Mouse (Mus musculus): ENCODE measurements around the gene AC131692.1. TPM values are rescaled to one million over a fixed set of nuclear protein-coding genes. Genes with fewer than 3 reads are reported as not detected.

Gene AC131692.1
- polyA plus RNA-seq, 1 experiment from 2014 or later: 0.32 TPM

Other genes starting within 250 kb of the AC131692.1 start
- 18.5 and 20.2 TPM in 2 replicates for gene Frmd8, start 219.1 kb upstream of the AC131692.1 start, polyA plus RNA-seq (2015; fragmentation: Nextera tagmentation; extraction: Ambion mirVana)
- gene Slc25a45, start 216.6 kb upstream of the AC131692.1 start, polyA plus RNA-seq (2015; fragmentation: Nextera tagmentation; extraction: Ambion mirVana): 8.4 and 14.3 TPM in 2 replicates
- 4.8 and 5.1 TPM in 2 replicates for gene Tigd3, start 200.3 kb upstream of the AC131692.1 start, polyA plus RNA-seq (2015; fragmentation: Nextera tagmentation; extraction: Ambion mirVana)
- gene Dpf2, start 181.4 kb upstream of the AC131692.1 start, polyA plus RNA-seq (2015; fragmentation: Nextera tagmentation; extraction: Ambion mirVana): 55.3 and 62.4 TPM in 2 replicates
- 4.2 and 5.4 TPM in 2 replicates for gene Cdc42ep2, start 169.6 kb upstream of the AC131692.1 start, polyA plus RNA-seq (2015; fragmentation: Nextera tagmentation; extraction: Ambion mirVana)
- 61.9 and 69.5 TPM in 2 replicates for gene Pola2, start 130.2 kb upstream of the AC131692.1 start, polyA plus RNA-seq (2015; fragmentation: Nextera tagmentation; extraction: Ambion mirVana)
- 0.18 and 0.33 TPM in 2 replicates for gene Slc22a20, start 108.3 kb upstream of the AC131692.1 start, polyA plus RNA-seq (2015; fragmentation: Nextera tagmentation; extraction: Ambion mirVana)
- gene Capn1, start 78.5 kb upstream of the AC131692.1 start, polyA plus RNA-seq (2015; fragmentation: Nextera tagmentation; extraction: Ambion mirVana): 17.5 and 18.8 TPM in 2 replicates
- 13.7 and 15.3 TPM in 2 replicates for gene Syvn1, start 47.8 kb upstream of the AC131692.1 start, polyA plus RNA-seq (2015; fragmentation: Nextera tagmentation; extraction: Ambion mirVana)
- 41.2 and 44.7 TPM in 2 replicates for gene Mrpl49, start 36.6 kb upstream of the AC131692.1 start, polyA plus RNA-seq (2015; fragmentation: Nextera tagmentation; extraction: Ambion mirVana)
- gene Fau, start 36.6 kb upstream of the AC131692.1 start, polyA plus RNA-seq (2015; fragmentation: Nextera tagmentation; extraction: Ambion mirVana): 972 and 981 TPM in 2 replicates
- 24.3 and 28.5 TPM in 2 replicates for gene Znhit2, start 33.2 kb upstream of the AC131692.1 start, polyA plus RNA-seq (2015; fragmentation: Nextera tagmentation; extraction: Ambion mirVana)
- 3.8 and 3.9 TPM in 2 replicates for gene Tm7sf2, start 26.0 kb upstream of the AC131692.1 start, polyA plus RNA-seq (2015; fragmentation: Nextera tagmentation; extraction: Ambion mirVana)
- gene Vps51, start 17.2 kb upstream of the AC131692.1 start, polyA plus RNA-seq (2015; fragmentation: Nextera tagmentation; extraction: Ambion mirVana): 37.6 and 41.3 TPM in 2 replicates
- gene Tmem262, start 14.4 kb upstream of the AC131692.1 start, polyA plus RNA-seq (2015; fragmentation: Nextera tagmentation; extraction: Ambion mirVana): not detected in 2 replicates
- 0.28 and 0.61 TPM in 2 replicates for gene Gm28374, start 12.2 kb upstream of the AC131692.1 start, polyA plus RNA-seq (2015; fragmentation: Nextera tagmentation; extraction: Ambion mirVana)
- 30.3 and 32.0 TPM in 2 replicates for gene Zfpl1, start 9.5 kb upstream of the AC131692.1 start, polyA plus RNA-seq (2015; fragmentation: Nextera tagmentation; extraction: Ambion mirVana)
- gene Cdca5, start 9.4 kb upstream of the AC131692.1 start, polyA plus RNA-seq (2015; fragmentation: Nextera tagmentation; extraction: Ambion mirVana): 38.6 and 42.9 TPM in 2 replicates
- gene Naaladl1, start 11.4 kb downstream of the AC131692.1 start, polyA plus RNA-seq (2015; fragmentation: Nextera tagmentation; extraction: Ambion mirVana): 0.34 and 0.40 TPM in 2 replicates
- gene Sac3d1, start 24.2 kb downstream of the AC131692.1 start, polyA plus RNA-seq (2015; fragmentation: Nextera tagmentation; extraction: Ambion mirVana): 29.3 and 29.9 TPM in 2 replicates
- gene Snx15, start 33.9 kb downstream of the AC131692.1 start, polyA plus RNA-seq (2015; fragmentation: Nextera tagmentation; extraction: Ambion mirVana): 31.6 and 32.1 TPM in 2 replicates
- 0.96 and 1.0 TPM in 2 replicates for gene Batf2, start 46.6 kb downstream of the AC131692.1 start, polyA plus RNA-seq (2015; fragmentation: Nextera tagmentation; extraction: Ambion mirVana)
- 37.1 and 37.2 TPM in 2 replicates for gene Arl2, start 47.1 kb downstream of the AC131692.1 start, polyA plus RNA-seq (2015; fragmentation: Nextera tagmentation; extraction: Ambion mirVana)
- gene Majin, start 90.0 kb downstream of the AC131692.1 start, polyA plus RNA-seq (2015; fragmentation: Nextera tagmentation; extraction: Ambion mirVana): not detected in 2 replicates
- 0.17 and 0.22 TPM in 2 replicates for gene Gpha2, start 132.0 kb downstream of the AC131692.1 start, polyA plus RNA-seq (2015; fragmentation: Nextera tagmentation; extraction: Ambion mirVana)
- 5.0 and 6.2 TPM in 2 replicates for gene Ppp2r5b, start 141.5 kb downstream of the AC131692.1 start, polyA plus RNA-seq (2015; fragmentation: Nextera tagmentation; extraction: Ambion mirVana)
- gene Atg2a, start 147.2 kb downstream of the AC131692.1 start, polyA plus RNA-seq (2015; fragmentation: Nextera tagmentation; extraction: Ambion mirVana): 4.4 and 5.6 TPM in 2 replicates
- 66.5 and 75.4 TPM in 2 replicates for gene Ehd1, start 182.3 kb downstream of the AC131692.1 start, polyA plus RNA-seq (2015; fragmentation: Nextera tagmentation; extraction: Ambion mirVana)
- 0.40 and 0.67 TPM in 2 replicates for gene Cdc42bpg, start 212.0 kb downstream of the AC131692.1 start, polyA plus RNA-seq (2015; fragmentation: Nextera tagmentation; extraction: Ambion mirVana)
- gene Men1, start 240.6 kb downstream of the AC131692.1 start, polyA plus RNA-seq (2015; fragmentation: Nextera tagmentation; extraction: Ambion mirVana): 19.0 and 19.8 TPM in 2 replicates
- 13.0 and 20.0 TPM in 2 replicates for gene Map4k2, start 246.7 kb downstream of the AC131692.1 start, polyA plus RNA-seq (2015; fragmentation: Nextera tagmentation; extraction: Ambion mirVana)